Mouse (Mus musculus) mature B cell (primary cell): Measurements from ENCODE around the gene Smim24.

Source experiments
- in situ Hi-C: fragments of 300-500 bp; cut with MboI; formaldehyde crosslinking; loops from 2 replicates; pipeline ENCODE4 v1.14.3; 2019

Smim24 gene

GRCm38 (mm10) chr10:81365073-81365472 is 27.8 kb upstream of the Smim24 start:
- in situ Hi-C loops: no loop called here

- in situ Hi-C loops: no loop called here
These were observed 27.0 kb upstream of the Smim24 start, which contains the start of gene 4930404N11Rik for GRCm38 (mm10) chr10:81365672-81366476. Gene 4930404N11Rik (minus strand): TSS chr10:81365816.

GRCm38 (mm10) chr10:81366477-81367206 is 26.2 kb upstream of the Smim24 start:
- in situ Hi-C loops: no loop called here

- in situ Hi-C loops: no loop called here
These were observed 25.7 kb upstream of the Smim24 start for GRCm38 (mm10) chr10:81367207-81367495.

- in situ Hi-C loops: no loop called here
These were observed 17.5 kb upstream of the Smim24 start for GRCm38 (mm10) chr10:81375322-81375721.

DNA sequence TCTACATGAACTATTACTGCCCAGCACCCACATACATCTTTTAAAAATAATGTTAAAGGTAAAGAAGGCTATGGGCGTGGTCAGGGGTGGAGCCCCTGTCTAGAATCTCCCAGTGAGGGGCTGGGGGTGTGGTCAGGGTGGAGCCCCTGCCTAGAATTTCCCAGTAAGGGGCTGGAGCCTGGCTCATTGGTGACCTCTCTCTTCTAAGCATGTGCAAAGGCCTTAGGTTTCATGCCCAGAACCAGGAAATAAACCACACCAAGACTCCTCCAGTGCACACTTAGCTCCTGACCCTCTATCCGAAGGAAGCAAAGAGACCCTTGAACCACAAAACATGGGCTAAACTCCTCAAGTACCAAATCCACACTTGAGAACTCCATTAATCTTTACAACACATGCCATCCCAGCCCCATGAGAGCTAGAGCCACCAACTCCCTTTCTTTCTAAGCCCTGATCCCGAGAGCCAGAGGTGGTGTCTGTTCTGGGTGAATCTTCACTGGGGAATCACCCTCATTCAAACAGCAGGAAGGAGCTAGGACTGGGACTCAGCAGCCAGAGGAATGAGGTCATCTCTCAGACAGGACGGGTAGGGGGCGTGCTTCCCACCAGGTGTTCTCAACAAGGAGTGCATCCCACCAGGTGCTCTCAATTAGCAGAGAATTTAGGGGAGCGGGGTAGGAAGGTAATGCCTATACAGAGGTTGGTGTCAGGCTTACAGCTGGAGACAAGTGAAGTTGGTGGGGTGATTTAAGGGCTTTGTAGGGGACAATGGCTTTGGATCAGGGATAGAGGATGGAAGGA is 16.1 kb upstream of the Smim24 start:
- in situ Hi-C loops: no loop called here

DNA sequence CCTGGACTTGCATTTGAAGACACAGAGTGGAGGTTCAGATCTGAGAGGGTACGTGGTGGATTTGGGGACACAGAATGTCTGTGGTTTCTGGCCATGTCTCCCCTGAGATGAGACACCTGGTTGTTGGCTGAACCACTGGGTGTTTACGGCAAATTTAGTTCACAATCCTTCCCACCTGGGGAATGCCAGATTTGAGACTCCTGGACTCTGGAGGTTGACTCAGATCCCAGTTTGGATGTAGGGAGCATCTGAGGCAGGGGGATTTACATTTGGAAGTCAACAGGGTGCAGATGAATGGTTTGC is 15.5 kb upstream of the Smim24 start:
- in situ Hi-C loops: no loop called here

DNA sequence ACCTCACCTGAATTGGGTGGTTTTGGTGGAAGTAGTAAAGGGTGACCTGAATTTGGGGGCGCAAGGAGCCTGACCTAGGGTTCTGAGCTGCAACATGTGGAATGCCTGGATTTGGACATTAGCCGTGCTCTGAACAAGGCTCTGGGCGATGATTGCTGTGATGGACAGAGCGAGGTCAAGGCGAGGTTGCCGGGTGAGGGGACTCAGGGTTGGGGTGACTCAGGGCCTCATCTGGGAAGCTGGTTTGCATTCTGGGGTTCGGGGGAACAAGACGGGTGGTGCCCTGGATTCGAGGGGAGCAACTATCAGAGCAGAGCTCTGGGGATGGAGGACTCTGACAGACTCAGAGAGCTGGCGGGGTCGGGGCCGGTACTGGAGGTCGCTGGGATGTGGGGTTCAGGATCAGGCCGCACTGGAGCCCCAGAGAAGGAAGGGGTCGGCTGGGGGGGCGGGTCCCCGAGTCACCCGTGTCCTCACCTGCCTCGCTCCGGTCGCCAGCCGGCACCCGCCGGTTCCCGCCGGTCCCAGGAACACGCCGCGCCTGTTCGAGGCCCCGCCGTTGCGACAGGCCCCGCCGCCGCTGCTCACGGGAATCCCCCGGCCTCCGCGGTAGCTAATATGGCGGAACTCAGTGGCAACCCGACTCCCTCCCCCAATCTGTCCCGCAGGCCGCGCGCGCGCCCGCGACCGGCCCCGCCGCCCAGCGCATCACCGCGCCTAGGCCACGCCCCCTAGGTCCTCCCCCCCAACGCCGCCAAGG is 14.9 kb upstream of the Smim24 start, which contains the start of gene Fzr1:
TSS of gene Fzr1 (minus strand) at position 724 of the 760 bp plus-strand sequence.
- in situ Hi-C loops: no loop called here

GRCm38 (mm10) chr10:81378553-81379182 is 14.2 kb upstream of the Smim24 start:
- in situ Hi-C loops: no loop called here

DNA sequence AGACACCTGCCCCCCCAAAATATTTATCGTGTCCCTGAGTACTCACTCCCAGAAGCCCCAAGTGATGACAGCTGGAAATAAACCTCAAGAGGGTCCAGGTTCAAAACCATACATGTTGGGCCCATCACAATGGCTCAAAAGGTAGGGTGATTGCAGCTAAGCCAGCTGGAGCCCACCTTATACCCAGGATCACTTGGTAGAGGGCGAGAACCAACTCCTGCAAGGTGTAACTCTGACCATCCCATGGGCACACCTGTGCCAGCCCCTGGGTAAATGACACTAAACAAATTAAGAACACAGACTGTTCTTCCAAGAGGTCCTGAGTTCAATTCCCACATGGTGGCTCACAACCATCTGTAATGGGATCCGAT is 13.7 kb upstream of the Smim24 start:
- in situ Hi-C loops: no loop called here

DNA sequence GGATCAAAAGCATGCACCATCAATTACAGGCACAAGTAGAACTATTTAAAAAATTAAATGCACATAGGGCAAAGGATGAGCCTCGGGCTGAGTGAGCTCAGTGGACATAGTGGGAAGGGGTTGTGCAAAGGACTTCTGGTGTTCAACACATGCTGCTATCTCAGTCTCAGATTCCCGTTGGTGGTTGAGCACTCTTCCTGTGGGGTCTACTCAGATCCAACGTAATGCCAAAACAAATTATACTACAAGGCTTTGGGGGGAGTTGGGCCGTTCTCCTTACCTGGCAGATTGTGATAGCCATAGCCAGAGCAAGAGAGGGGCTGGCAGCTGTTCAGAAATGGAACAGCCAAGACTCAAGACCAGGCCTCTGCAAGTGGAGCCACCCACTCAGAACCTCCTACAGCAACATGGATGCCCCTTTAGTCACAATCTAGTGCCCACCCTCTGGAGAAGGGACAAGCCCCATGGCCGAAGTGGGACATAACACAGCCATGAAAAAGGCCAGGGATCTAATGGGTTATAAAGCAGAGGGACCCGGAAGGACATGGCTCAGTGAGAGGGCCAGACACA is 13.0 kb upstream of the Smim24 start:
- in situ Hi-C loops: no loop called here

GRCm38 (mm10) chr10:81382039-81382438 is 10.8 kb upstream of the Smim24 start:
- in situ Hi-C loops: no loop called here

- in situ Hi-C loops: no loop called here
These were observed 8.8 kb upstream of the Smim24 start, which contains the start of the genes Dohh and Gm48551 for GRCm38 (mm10) chr10:81383802-81384604. Gene Dohh (plus strand): TSS chr10:81384428. Gene Gm48551 (plus strand): TSS chr10:81384466.

DNA sequence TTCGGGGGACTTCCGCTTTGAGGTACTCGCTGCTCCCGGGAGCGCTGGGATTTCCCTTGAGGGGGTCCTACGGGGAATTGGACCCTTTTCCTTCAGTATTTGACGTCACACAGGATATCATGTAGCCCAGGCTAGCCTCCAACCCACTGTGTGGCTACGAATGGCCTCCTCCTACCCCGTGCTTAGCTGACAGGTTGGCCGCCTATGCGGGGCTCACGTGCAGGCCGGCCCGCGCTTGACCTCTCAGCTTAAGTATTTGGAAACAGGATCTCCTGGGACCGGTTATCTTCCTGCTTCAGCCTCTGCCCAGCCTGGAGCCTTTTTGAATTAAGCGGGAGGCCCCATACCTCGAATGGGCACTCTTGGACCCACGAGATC is 8.3 kb upstream of the Smim24 start:
- in situ Hi-C loops: no loop called here

DNA sequence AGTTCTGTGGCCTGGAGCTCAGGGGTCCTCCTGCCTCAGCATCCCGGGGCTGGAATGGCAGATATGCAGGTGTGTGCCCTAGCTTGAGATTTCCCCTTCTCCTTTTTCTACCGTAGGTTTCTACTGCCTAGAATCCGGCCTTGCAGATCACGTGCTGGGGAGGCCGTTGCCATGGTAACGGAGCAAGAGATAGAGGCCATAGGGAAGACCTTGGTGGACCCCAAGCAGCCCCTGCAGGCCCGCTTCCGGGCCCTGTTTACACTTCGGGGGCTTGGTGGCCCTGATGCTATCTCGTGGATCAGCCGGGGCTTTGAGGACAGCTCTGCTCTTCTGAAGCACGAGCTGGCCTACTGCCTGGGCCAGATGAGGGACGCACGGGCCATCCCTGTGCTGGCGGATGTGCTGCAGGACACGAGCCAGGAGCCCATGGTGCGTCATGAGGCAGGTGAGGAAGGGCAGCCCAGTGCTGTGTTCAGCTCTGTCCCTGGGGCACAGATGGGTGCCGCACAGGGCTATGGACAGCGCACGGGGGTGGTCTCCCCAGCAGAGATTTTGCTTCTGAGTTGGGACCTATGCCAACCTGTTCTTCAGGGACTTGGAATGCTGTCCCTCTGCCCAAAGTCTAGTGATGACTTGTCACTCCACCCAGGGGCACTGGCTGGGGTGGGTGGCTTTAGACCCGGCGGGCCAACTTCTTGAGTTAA is 7.1 kb upstream of the Smim24 start:
- in situ Hi-C loops: no loop called here

DNA sequence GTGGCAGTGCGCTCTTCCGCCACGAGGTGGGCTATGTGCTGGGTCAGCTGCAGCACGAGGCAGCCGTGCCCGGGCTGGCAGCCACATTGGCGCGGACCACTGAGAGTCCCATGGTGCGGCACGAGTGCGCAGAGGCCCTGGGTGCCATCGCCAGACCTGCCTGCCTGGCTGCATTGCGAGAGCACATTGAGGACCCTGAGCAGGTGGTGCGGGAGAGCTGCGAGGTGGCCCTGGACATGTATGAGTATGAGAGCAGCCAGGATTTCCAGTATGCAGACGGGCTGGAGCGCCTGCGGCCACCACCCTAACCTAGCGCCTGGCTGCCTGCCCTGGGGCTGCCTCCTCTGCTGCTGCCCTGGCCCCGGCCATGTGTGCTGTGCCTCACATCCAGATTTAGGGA is 5.1 kb upstream of the Smim24 start:
- in situ Hi-C loops: no loop called here

- in situ Hi-C loops: no loop called here
These were observed 4.3 kb upstream of the Smim24 start, which contains the start of gene Gm48552 for GRCm38 (mm10) chr10:81388505-81389055. Gene Gm48552 (plus strand): TSS chr10:81389005.

GRCm38 (mm10) chr10:81389373-81389772 is 3.5 kb upstream of the Smim24 start:
- in situ Hi-C loops: no loop called here
